Mouse (Mus musculus): Measurements from ENCODE around the gene Olfr1497. TPM values are rescaled to one million over a fixed set of nuclear protein-coding genes. Genes with fewer than 3 reads are reported as not detected.

The Olfr1497 gene
- total RNA-seq (2012; rRNA removed) (not detected in 2 replicates), polyA plus RNA-seq (2012; ENCODE audit: insufficient read depth in 1 of 2, insufficient read length in 2 of 2, low read depth in 1 of 2, low replicate concordance in 2 of 2, missing spikeins in 1 of 2) (not detected)

DNA sequence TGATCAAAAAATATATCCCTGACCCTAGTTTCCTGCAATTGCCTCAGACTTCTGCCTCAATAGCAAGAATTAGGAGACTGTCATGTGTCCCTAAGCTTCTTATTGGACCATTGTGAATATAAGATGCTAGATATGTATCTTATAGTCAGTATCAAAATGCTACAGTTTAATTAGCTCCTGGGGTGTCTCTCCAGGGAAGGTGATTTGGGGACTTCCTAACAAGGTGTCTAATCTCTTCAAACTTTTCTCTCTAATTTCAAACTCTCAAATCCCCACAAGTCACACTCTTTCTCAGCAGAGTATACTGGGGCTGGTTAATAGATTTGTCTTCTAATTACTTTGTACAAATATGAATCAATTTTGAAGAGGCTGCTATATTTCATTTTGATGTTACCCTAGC, at the start of gene Olfr1497:
TSS of gene Olfr1497 (minus strand) at position 101 of the 400 bp plus-strand sequence.
- Histone ChIP-seq H3K79me2 (ENCODE audit: control insufficient read depth, insufficient read depth, low read length, poor library complexity) (no peaks in the 10 kb centered on the region), H3K27ac (ENCODE audit: control insufficient read depth, low read depth, low read length) (no peak within 1 kb of the TSS), H3K36me3 (ENCODE audit: control insufficient read depth in 1 of 2, insufficient read depth in 2 of 2, low read length in 2 of 2) (no peaks in the 10 kb centered on the region), H3K9me3 (replicated peaks; ENCODE audit: insufficient read depth, low read length) (no peaks in the 10 kb centered on the region), H3K4me1 (ENCODE audit: control insufficient read depth in 1 of 2, insufficient read depth in 2 of 2, low read length in 2 of 2) (no peaks in the 10 kb centered on the region), H3K9ac (ENCODE audit: control insufficient read depth, low read depth, low read length, poor library complexity, severe bottlenecking) (no peak within 1 kb of the TSS), H3K27me3 (ENCODE audit: control insufficient read depth in 1 of 2, insufficient read depth in 2 of 2, low read length in 2 of 2) (no peaks in the 10 kb centered on the region), H3K4me3 (ENCODE audit: control insufficient read depth in 1 of 2, insufficient read depth in 1 of 2, low read depth in 2 of 2, low read length in 2 of 2) (no peak within 1 kb of the TSS)
- DNase-seq (ENCODE audit: low read depth, low spot score), result no peak
- TF ChIP-seq TBP (IDR thresholded peaks at IDR 0.05; ENCODE audit: low read depth, low read length) (no peak), MAFK (IDR thresholded peaks at IDR 0.05; ENCODE audit: borderline replicate concordance, low read depth, low read length) (no peak), RAD21 (IDR thresholded peaks at IDR 0.05; ENCODE audit: low read depth, low read length) (no peak), MYC (IDR thresholded peaks at IDR 0.05; ENCODE audit: low read depth, low read length) (no peak), SIN3A (IDR thresholded peaks at IDR 0.05; ENCODE audit: low read length) (no peak), NRF1 (IDR thresholded peaks at IDR 0.05; ENCODE audit: insufficient read depth, low read depth, low read length, poor library complexity, severe bottlenecking) (no peak), HCFC1 (IDR thresholded peaks at IDR 0.05; ENCODE audit: low read depth, low read length) (no peak), EP300 (IDR thresholded peaks at IDR 0.05; ENCODE audit: low read depth in 1 of 2, low read length in 2 of 2) (no peak), CHD2 (IDR thresholded peaks at IDR 0.05; ENCODE audit: low read length) (no peak), MYB (IDR thresholded peaks at IDR 0.05; ENCODE audit: low read depth, low read length) (no peak), GABPA (IDR thresholded peaks at IDR 0.05; ENCODE audit: low read depth, low read length) (no peak), SMC3 (IDR thresholded peaks at IDR 0.05; ENCODE audit: low read depth, low read length) (no peak), POLR2A (IDR thresholded peaks at IDR 0.05; ENCODE audit: control insufficient read depth in 1 of 2, insufficient read depth in 1 of 2, low read depth in 1 of 2, low read length in 2 of 2, poor library complexity in 1 of 2) (no peak), POLR2AphosphoS5 (IDR thresholded peaks at IDR 0.05; ENCODE audit: borderline replicate concordance, low read depth, low read length) (no peak), KAT2A (conservative IDR thresholded peaks at IDR 0.05; ENCODE audit: low read depth, low read length) (no peak), BHLHE40 (IDR thresholded peaks at IDR 0.05; ENCODE audit: borderline replicate concordance, low read depth, low read length) (no peak), UBTF (IDR thresholded peaks at IDR 0.05; ENCODE audit: borderline replicate concordance, insufficient read depth, low read depth, low read length) (no peak), CHD1 (IDR thresholded peaks at IDR 0.05; ENCODE audit: low read depth, low read length) (no peak), POLR2AphosphoS2 (IDR thresholded peaks at IDR 0.05; ENCODE audit: low read length) (no peak), ZC3H11A (IDR thresholded peaks at IDR 0.05; ENCODE audit: low read depth, low read length) (no peak)

GRCm38 (mm10) chr19:13830388-13830787, 32.4 kb upstream of the Olfr1497 start, which contains the start of gene Olfr1500:
Gene Olfr1500 (minus strand): TSS chr19:13830488.
- TF ChIP-seq HCFC1 (IDR thresholded peaks at IDR 0.05; ENCODE audit: low read depth, low read length) (no peak), ZNF384 (IDR thresholded peaks at IDR 0.05; ENCODE audit: low read depth, low read length) (no peak), SIN3A (IDR thresholded peaks at IDR 0.05; ENCODE audit: low read length) (no peak), CHD2 (IDR thresholded peaks at IDR 0.05; ENCODE audit: low read length) (no peak), POLR2AphosphoS5 (IDR thresholded peaks at IDR 0.05; ENCODE audit: borderline replicate concordance, low read depth, low read length) (no peak), BHLHE40 (IDR thresholded peaks at IDR 0.05; ENCODE audit: borderline replicate concordance, low read depth, low read length) (no peak), ZC3H11A (IDR thresholded peaks at IDR 0.05; ENCODE audit: low read depth, low read length) (no peak), KAT2A (conservative IDR thresholded peaks at IDR 0.05; ENCODE audit: low read depth, low read length) (no peak), TCF12 (IDR thresholded peaks at IDR 0.05; ENCODE audit: low read depth, low read length) (no peak), TAL1 (IDR thresholded peaks at IDR 0.05; ENCODE audit: low read length) (no peak)
- no peak for DNase-seq (ENCODE audit: low read depth, low spot score)
- no peak within 1 kb of the TSS for H3K4me3 ChIP-seq (ENCODE audit: control insufficient read depth in 1 of 2, insufficient read depth in 1 of 2, low read depth in 2 of 2, low read length in 2 of 2)
- no peak within 1 kb of the TSS for H3K9ac ChIP-seq (ENCODE audit: control insufficient read depth, low read depth, low read length, poor library complexity, severe bottlenecking)
- H3K4me1 ChIP-seq (ENCODE audit: control insufficient read depth in 1 of 2, insufficient read depth in 2 of 2, low read length in 2 of 2), result no peaks in the 10 kb centered on the region
- no peaks in the 10 kb centered on the region for H3K27me3 ChIP-seq (ENCODE audit: control insufficient read depth in 1 of 2, insufficient read depth in 2 of 2, low read length in 2 of 2)
- H3K27ac ChIP-seq (ENCODE audit: control insufficient read depth, low read depth, low read length), result no peak within 1 kb of the TSS
- no peaks in the 10 kb centered on the region for H3K9me3 ChIP-seq (replicated peaks; ENCODE audit: insufficient read depth, low read length)
- H3K79me2 ChIP-seq (ENCODE audit: control insufficient read depth, insufficient read depth, low read length, poor library complexity), result no peaks in the 10 kb centered on the region
- H3K36me3 ChIP-seq (ENCODE audit: control insufficient read depth in 1 of 2, insufficient read depth in 2 of 2, low read length in 2 of 2), result no peaks in the 10 kb centered on the region

Data from MEL (cell line).